ENCODE assay signal across 16 mouse cellular contexts in the genomic region with DNA sequence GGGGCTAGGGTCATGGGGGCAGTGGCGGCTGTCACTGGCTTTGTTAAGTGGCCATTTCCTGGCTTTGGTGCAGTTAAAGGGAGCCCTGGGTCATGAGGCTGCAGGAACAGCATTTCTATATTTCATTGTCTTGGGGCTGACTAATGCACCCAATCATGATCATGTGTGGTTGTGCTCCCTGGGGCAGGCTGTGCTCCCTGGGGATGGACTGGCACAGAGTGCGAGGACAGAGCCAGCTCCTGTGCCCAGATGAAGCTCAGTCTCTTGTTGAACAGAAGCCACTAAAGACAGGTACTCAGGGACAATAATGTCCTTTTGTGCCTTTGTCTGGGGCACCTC. TPM values are rescaled to one million over a fixed set of nuclear protein-coding genes. Genes with fewer than 3 reads are reported as not detected.
DNase-seq lines count a peak whose midpoint lies in the region; TF ChIP-seq lines count a peak whose summit lies in the region.
"Had no signal": no experiment of that assay in that cellular context is flagged by ENCODE, and none has a peak within 500 bp of the region (broad histone marks: within the 10 kb centered on the region; RNA-seq: fewer than 3 reads in every experiment).

No protein-coding gene starts in this region.

- TF ChIP-seq RAD21 in CH12.LX (IDR thresholded peaks at IDR 0.05; ENCODE audit: low read depth, low read length), result no peak

- peaks cover 72% of the 10 kb centered on the region for H3K4me1 ChIP-seq in heart, embryonic 10.5 days
- H3K4me1 ChIP-seq in CH12.LX (ENCODE audit: control insufficient read depth in 1 of 2, insufficient read depth in 2 of 2), result peaks cover 12 to 16% of the 10 kb centered on the region in 2 experiments
- peaks cover 47% of the 10 kb centered on the region for H3K4me1 ChIP-seq in olfactory bulb, adult 2 months (ENCODE audit: control insufficient read depth, insufficient read depth, low read length)
- H3K4me1 ChIP-seq: liver, embryonic 15.5 days had no signal

- H3K27me3 ChIP-seq in heart, embryonic 10.5 days (ENCODE audit: insufficient read depth, poor library complexity, severe bottlenecking), result no peaks in the 10 kb centered on the region
- peaks cover 1% of the 10 kb centered on the region for H3K27me3 ChIP-seq in CH12.LX (replicated peaks)
- H3K27me3 ChIP-seq: Patski had no signal

- TF ChIP-seq POLR2A in CH12.LX (IDR thresholded peaks at IDR 0.05; ENCODE audit: low read depth, low read length), result no peak
- no peak for TF ChIP-seq POLR2A in olfactory bulb, adult 2 months (IDR thresholded peaks at IDR 0.05; ENCODE audit: insufficient read depth, low read depth, low read length)

- H3K4me3 ChIP-seq in heart, embryonic 10.5 days, result no peak overlapping the region
- H3K4me3 ChIP-seq in layer of hippocampus, adult 2 months, result no peak overlapping the region
- no peak overlapping the region for H3K4me3 ChIP-seq in CH12.LX (replicated peaks in 1 of 3; ENCODE audit: low read depth in 2 of 3, low read length in 2 of 3, poor library complexity in 1 of 3)
- H3K4me3 ChIP-seq in olfactory bulb, adult 2 months (ENCODE audit: insufficient read depth, low read depth, low read length), result no peak overlapping the region
- H3K4me3 ChIP-seq: hindbrain, embryonic 13.5 days; liver, embryonic 15.5 days had no signal

- H3K79me2 ChIP-seq in CH12.LX (replicated peaks; ENCODE audit: control insufficient read depth, extremely low read depth, insufficient read depth, poor library complexity, severe bottlenecking), result no peaks in the 10 kb centered on the region

- intact Hi-C loops in heart, postnatal 14 days (cut with DNase I), result loop anchor here (5.0 kb wide), 1 partner anchor 69 kb away; no protein-coding TSS in a partner anchor

- peak overlapping the region; percentile 44; the same call in 1 of the 2 replicates for H3K4me2 ChIP-seq in CH12.LX (ENCODE audit: insufficient read depth, low read depth, poor library complexity, severe bottlenecking)
- H3K4me2 ChIP-seq: hindbrain, embryonic 13.5 days; liver, embryonic 15.5 days; midbrain, embryonic 11.5 days had no signal

- 68% methylated on average over 2 of the region's 2 CpGs for WGBS in heart, embryonic 10.5 days
- 79% methylated on average over 2 of the region's 2 CpGs for WGBS in olfactory bulb, adult 2 months

- dilution Hi-C loops in CH12.LX (cut with MboI; ENCODE audit: extremely low pct_ligation_motif_present, extremely low pct_unique_long_range_greater_than_20kb, low sequenced_read_pairs), result no loop called here

- no peak for TF ChIP-seq CTCF in layer of hippocampus, adult 2 months (conservative IDR thresholded peaks at IDR 0.05)
- TF ChIP-seq CTCF in CH12.LX (conservative IDR thresholded peaks at IDR 0.05 in 1 of 2, IDR thresholded peaks at IDR 0.05 in 1 of 2; ENCODE audit: low read depth in 2 of 2, low read length in 2 of 2), result no peak
- TF ChIP-seq CTCF in olfactory bulb, adult 2 months (IDR thresholded peaks at IDR 0.05; ENCODE audit: insufficient read depth, low read depth, low read length), result no peak

- H3K36me3 ChIP-seq in heart, embryonic 10.5 days, result no peaks in the 10 kb centered on the region
- no peaks in the 10 kb centered on the region for H3K36me3 ChIP-seq in CH12.LX (replicated peaks in 1 of 2; ENCODE audit: control insufficient read depth in 1 of 2, insufficient read depth in 1 of 2, low read length in 1 of 2)
- H3K36me3 ChIP-seq: hindbrain, embryonic 13.5 days; liver, embryonic 15.5 days had no signal

- no peak for TF ChIP-seq EP300 in CH12.LX (IDR thresholded peaks at IDR 0.05; ENCODE audit: low read length)

- in situ Hi-C loops in CH12.LX (cut with MboI; ENCODE audit: low pct_ligation_motif_present, low pct_unique_long_range_greater_than_20kb, low sequenced_read_pairs), result loop anchor here (25.0 kb wide), 2 partner anchors 394 to 1069 kb away; partner anchors contain the start of genes Evx2 and Hoxd13

- no peaks in the 10 kb centered on the region for H3K9me3 ChIP-seq in heart, embryonic 10.5 days
- no peaks in the 10 kb centered on the region for H3K9me3 ChIP-seq in CH12.LX (replicated peaks; ENCODE audit: low read length)
- H3K9me3 ChIP-seq: hindbrain, embryonic 13.5 days; liver, embryonic 15.5 days had no signal

- peak overlapping the region; percentile 74; the same call in 1 of the 2 replicates for H3K27ac ChIP-seq in heart, embryonic 10.5 days
- H3K27ac ChIP-seq in layer of hippocampus, adult 2 months, result peak overlapping the region; percentile 93
- no peak overlapping the region for H3K27ac ChIP-seq in CH12.LX (ENCODE audit: insufficient read depth, low read depth)
- peak overlapping the region; percentile 78 for H3K27ac ChIP-seq in olfactory bulb, adult 2 months (ENCODE audit: insufficient read depth, low read depth, low read length)
- H3K27ac ChIP-seq: hindbrain, embryonic 13.5 days; liver, embryonic 15.5 days had no signal

- no peak for DNase-seq in heart, embryonic 10.5 days (ENCODE audit: low spot score)
- DNase-seq in heart, postnatal 14 days, result no peak
- DNase-seq in layer of hippocampus, adult 2 months (ENCODE audit: low spot score in 2 of 2), result no peak
- no peak for DNase-seq in layer of hippocampus, postnatal 14 days (ENCODE audit: low spot score in 2 of 2)
- DNase-seq in CH12.LX (ENCODE audit: extremely low read depth), result no peak
- no peak for DNase-seq in c-Kit-positive CD71-positive TER-119-positive erythroid progenitor cells, embryonic 14.5 days (ENCODE audit: low spot score)
- DNase-seq: gastrocnemius, postnatal 14 days; kidney, adult 8-10 months; thymus, adult 2 months had no signal

- no peak overlapping the region for H3K9ac ChIP-seq in CH12.LX (ENCODE audit: insufficient read depth, low read depth)
- H3K9ac ChIP-seq: hindbrain, embryonic 13.5 days; liver, embryonic 15.5 days had no signal

TF ChIP-seq in CH12.LX, 34 proteins besides CTCF, POLR2A, EP300 and RAD21:
- TF ChIP-seq ETS1 (conservative IDR thresholded peaks at IDR 0.05; ENCODE audit: low read depth, low read length), result no peak
- no peak for TF ChIP-seq RCOR1 (conservative IDR thresholded peaks at IDR 0.05; ENCODE audit: low read depth, low read length)
- TF ChIP-seq NELFE (IDR thresholded peaks at IDR 0.05; ENCODE audit: low read depth, low read length), result no peak
- TF ChIP-seq IRF4 (IDR thresholded peaks at IDR 0.05; ENCODE audit: low read depth, low read length), result no peak
- no peak for TF ChIP-seq HCFC1 (IDR thresholded peaks at IDR 0.05; ENCODE audit: low read depth, low read length)
TF ChIP-seq in CH12.LX: peak in this region for 0.

RNA-seq across cellular contexts. Expression of gene Chrna1, which starts 12.9 kb away (rescaled TPM):
- 0.16 and 0.45 TPM in 2 replicates for polyA plus RNA-seq in heart, embryonic 10.5 days (2016; fragmentation: Nextera tagmentation; extraction: Ambion mirVana)
- total RNA-seq in heart, postnatal 14 days (2021), result not detected
- under 1 TPM; 0.42 to 0.54 TPM for total RNA-seq in layer of hippocampus, adult 2 months (2021)
- under 1 TPM; 0.16 to 0.33 TPM for total RNA-seq in layer of hippocampus, postnatal 14 days (2021)
- total RNA-seq in CH12.LX (2012; rRNA removed) (0.04 TPM in 1 of 2 replicates, not detected in the other), CH12.LX (2014; rRNA removed) (not detected in 2 replicates)
- polyA plus RNA-seq in CH12.LX (2012; ENCODE audit: insufficient read length, low read depth), result not detected in 2 replicates
- polyA plus RNA-seq in olfactory bulb, adult 2 months (2012; ENCODE audit: insufficient read depth, insufficient read length, low replicate concordance, missing spikeins), result not detected in 2 replicates
- polyA plus RNA-seq: CD4-positive, CD25-positive, alpha-beta regulatory T cell, adult 4 months; spleen, adult 2 months had no signal
